Mouse (Mus musculus) E14TG2a.4 (cell line): ENCODE measurements around the gene Gm28048.

Experiments used
- CTCF ChIP-seq: conservative IDR thresholded peaks from 2 replicates; pipeline ENCODE4 v1.5.1; 2014; ENCODE audit warnings: low read length
- NANOG ChIP-seq: IDR thresholded peaks from 2 replicates; pipeline ENCODE4 v1.6.1; 2014; ENCODE audit warnings: borderline replicate concordance, low read length, mixed read lengths

- no peak for TF ChIP-seq CTCF
- TF ChIP-seq NANOG = no peak
Observed at GRCm38 (mm10) chr11:22808040-22808439, 173.8 kb downstream of the Gm28048 start.
